Mouse (Mus musculus) right cerebral cortex, postnatal 10 days (tissue): ENCODE data around the gene Btbd35f2.
"Not testable (repeated sequence)": the region's sequence is repeated elsewhere in the genome, so short reads cannot be mapped to it uniquely, and the experiment has no call there.

ENCODE experiments used
- DNase-seq, 2 experiments: peaks; one replicate each; pipeline ENCODE4 v3.0.0; 2021; ENCODE audit warnings: low spot score in 2 of 2

Gene Btbd35f2

DNA sequence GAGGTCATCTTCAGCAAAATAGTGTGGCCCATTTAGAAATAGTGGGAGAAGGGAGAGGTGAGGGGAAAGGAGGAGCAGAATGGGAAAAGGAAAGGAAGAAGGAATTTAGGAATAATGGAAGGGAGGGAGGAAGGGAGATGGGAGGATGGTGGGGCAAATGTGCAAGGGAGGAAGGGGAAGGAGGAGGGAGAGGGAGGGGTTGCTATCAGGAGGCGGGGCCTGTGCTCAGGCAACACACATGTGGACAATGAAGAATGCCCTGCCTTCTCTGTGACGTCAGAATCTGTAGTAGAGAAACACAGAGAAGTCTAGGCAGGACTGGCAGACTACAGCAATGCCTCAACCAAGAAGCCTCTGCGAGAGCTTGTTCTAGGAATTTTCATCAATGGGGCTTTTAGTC lies at the start of gene Btbd35f2:
Btbd35f2 (plus strand) TSS at position 301 of the 400 bp plus-strand sequence.
- DNase-seq: not testable (repeated sequence)
